Mouse (Mus musculus): Measurements from ENCODE around the gene Gpr68.
A peak's percentile ranks its signal among the peaks of the same experiment; 100 is the strongest.

The Gpr68 gene

DNA sequence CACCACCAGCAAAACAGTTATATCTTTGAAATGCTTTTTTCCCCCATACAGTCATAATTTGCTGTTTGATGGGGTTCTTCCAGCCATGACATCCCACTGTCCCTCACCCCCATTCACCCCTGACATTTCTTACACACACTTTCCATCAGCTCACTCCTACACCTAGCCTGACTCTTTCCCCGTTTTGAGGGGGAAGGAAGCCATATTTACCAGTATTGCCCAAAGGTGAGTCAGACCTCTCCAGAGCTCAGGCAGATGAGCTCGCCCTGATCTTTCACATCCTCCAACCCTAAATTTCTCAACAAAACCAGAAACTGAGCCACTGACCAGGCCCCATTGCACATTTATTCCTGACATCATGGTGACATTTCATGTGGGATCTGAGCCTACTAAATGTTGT, 36.2 kb downstream of the Gpr68 start:
- DNase-seq (ENCODE audit: low spot score in 2 of 2) = no peak

DNA sequence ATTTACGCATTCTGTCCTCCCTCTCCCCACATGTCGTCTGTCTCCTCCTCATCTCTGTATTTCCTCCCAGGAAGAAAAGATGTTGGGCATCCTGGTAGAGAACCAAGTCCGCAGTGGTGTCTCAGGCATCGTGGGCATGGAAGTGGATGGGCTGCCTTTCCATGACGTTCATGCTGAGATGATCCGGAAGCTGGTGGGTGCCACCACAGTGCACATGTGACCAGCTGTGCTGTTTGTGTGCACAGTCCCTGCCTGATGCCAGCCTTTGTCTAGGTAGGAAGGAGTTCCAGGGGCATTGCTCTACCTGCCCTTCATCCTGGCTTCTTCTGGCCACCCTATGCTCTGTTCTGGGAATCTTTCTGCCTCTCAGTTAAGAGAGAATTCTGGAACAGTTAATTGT, 36.8 kb downstream of the Gpr68 start:
- no peak for DNase-seq (ENCODE audit: low spot score in 2 of 2)

DNA sequence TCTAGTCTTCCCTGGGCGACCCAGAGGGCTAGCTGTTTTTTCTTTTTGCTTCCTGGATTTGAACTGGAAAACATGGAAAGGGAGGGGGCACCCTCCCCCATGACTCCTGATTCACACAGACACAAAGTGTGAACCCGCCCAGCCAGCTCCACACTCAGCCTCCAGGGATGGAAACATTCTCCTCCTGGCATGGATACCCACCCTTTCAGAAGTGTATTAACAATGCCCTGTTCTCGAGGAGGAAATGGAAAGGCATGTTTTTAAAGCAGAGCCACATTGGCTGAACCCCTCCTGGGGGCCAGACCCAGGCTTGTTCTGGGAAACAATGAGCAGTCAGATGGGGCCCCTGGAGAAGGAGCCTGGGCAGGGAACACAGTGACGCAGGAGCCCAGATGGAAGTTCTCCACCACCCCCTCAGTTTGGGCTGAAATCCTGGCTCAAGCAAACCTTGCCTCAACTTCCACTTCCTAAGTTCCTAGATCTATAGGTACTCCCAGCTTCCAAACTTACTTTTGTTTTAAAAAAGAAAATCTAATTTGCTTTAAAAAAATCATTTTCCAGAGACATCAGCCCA, 39.9 kb downstream of the Gpr68 start:
- DNase-seq (ENCODE audit: low spot score in 2 of 2) = no peak

DNA sequence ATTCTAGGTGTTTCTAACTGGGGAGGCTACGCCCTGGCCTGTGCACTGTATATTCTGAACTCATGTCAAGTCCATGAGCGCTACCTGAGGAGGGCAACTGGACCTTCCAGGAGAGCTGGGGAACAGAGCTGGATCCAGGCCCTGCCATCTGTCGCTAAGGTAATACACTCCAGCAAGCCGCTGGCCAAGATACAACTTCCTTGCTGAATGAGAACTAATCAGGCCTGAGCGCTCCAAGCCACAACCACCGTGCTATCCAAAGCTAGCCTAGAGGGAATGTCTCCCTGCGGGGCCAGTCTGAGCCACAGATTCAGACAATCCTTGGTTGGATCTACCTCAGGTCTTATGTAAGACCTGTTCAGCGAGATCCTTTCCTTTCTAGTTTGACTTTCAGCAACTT, 40.9 kb downstream of the Gpr68 start:
- no peak for DNase-seq (ENCODE audit: low spot score in 2 of 2)

DNA sequence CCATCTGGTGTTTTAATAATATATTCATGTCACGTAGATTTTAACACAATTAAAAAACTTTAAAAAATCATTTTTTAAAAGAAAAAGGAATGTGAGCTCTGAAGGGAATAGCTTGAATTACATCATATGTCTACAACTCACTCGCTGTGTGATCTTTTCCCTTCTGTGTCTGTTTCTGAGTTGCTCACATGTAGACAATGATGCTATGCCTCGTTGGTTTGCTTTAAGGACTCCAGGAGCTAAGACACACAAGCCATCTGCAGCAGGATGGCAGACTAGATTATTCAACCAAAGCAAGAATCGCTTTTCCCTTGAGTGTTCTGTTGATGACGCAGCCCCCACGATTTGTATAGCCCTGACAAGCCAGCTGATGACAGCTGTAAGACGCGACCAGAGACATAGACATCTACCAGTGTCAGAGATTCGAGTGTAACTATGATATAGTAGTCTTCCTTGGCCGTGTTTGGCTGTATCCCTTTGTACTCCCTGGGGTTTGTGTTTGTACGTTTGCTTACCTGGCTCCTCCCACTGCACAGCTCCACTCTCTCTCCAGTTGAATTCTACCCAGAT, 42.4 kb downstream of the Gpr68 start:
- DNase-seq (ENCODE audit: low spot score in 2 of 2) = no peak

DNA sequence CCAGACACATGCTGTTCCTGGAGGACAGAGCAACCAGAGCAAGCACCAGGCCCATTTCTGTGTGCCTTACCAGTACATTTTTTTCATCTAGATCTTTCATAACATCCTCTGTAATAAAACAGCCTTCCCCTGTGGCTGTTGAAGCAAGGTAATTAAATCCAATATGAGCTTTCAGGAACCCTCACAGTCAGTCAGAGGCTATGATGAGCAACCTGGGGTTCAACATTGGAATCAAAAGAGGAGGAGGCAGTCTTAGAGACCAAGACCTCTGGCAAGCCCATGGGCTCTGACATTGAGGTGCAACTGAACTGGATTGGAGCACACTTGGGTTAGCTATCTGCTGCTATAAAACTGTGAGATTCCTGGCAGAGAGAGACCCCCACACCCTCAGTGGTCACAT, 42.9 kb downstream of the Gpr68 start:
- no peak for DNase-seq (ENCODE audit: low spot score in 2 of 2)

DNA sequence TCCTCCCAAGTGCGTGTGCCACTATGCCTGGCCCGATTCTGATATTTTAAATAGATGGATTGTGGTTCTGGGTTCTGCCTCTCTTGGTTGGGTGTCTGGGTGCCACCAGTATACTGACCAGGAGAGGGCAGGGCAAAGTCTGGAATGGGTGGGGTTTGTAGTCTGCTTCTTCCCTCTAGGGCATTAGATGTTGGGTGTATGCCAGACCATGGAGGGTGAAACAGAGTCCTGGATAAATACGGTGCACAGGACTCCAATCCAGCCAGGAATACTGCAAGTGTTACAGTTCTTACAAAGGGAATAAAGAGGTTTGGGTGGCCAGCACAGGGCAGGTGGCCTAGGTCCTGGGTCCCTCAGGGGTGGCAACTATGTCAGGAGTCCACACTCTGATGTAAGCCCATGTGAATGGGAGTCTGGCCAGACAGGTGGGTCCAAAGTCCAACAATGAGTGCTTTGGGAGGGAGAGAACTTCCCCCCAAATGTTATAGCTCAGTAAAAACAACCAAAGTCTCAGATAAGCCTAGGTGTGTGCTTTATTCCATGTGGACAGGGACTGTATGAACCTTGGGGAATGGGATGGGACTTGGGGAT, 45.0 kb downstream of the Gpr68 start:
- DNase-seq (ENCODE audit: low spot score in 2 of 2) = no peak

DNA sequence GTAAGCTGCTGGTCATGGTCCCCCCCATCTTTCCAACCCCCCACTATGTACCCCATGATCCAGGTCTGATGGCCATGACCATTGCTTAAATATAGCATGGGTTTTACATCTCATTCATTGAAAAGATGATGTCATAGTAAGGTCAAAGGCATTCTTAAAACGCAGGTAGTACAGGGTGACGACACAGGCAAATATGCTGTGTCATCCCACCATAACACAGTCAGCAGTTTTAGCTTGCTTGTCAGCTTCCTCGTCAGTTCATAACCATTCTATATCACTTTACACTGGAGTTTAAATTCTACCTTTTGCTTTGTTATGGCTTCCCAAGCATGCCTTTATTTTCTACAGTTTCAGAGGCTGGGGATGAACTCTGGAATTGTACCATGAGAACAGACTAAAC, 45.7 kb downstream of the Gpr68 start:
- DNase-seq (ENCODE audit: low spot score in 2 of 2) = no peak

DNA sequence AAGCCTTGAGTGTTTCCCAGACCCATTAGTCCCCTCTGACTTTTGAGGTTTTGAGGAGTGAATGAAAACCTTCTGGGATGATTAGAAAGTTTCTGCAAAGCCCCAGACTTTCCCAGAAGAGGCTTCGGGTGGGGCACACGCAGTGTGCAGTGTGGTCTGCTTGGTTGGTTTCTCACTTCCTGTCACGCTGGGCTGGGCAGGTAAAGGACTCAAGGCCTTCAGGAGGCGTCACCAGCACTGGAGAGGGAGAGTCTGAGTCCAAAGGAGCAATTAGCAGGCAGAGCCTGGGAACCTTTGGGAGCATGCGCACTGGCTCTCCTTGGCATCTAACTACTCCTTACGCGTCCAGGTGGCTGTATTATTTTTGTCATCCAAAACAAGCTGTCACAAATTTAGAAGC, 50.2 kb downstream of the Gpr68 start:
- no peak for DNase-seq (ENCODE audit: low spot score in 2 of 2)

DNA sequence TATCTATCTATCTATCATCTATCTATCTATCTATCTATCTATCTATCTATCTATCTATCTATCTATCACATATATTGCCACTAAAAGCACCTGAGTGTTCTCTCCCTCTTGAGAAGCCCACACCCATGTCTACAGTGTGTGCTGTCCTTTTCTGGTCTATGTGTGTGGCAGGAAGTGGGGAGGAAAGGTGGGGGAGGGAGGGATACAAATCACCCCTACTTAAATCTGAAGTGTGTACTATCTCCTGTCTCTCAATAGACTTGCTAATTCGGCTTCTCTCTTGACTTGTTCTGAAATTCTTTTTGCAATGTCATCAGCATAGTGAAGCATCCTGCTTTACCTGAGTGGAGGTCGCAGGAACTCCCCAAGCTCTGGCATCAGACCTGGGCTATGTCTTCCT, 51.7 kb downstream of the Gpr68 start:
- no peak for DNase-seq (ENCODE audit: low spot score in 2 of 2)

DNA sequence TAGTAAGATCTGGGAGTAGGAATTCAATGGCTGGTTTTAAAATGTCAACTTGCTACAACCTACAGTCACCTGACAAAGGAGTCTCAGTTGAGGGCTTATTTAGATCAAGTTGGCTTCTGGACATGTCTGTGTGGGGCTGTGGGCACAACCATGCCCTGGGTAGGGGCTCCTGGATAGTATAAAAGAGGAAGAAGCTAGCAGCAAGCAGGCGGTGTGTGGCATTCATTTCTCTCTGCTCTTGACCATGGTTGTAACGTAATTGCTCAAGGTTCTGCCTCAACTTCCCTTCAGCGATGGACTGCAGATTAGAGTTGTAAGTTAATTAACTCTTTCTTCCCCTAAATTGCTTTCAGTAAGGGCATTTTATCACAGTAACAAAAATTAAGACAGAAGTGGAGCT, 55.6 kb downstream of the Gpr68 start:
- DNase-seq (ENCODE audit: low spot score in 2 of 2) = no peak

DNA sequence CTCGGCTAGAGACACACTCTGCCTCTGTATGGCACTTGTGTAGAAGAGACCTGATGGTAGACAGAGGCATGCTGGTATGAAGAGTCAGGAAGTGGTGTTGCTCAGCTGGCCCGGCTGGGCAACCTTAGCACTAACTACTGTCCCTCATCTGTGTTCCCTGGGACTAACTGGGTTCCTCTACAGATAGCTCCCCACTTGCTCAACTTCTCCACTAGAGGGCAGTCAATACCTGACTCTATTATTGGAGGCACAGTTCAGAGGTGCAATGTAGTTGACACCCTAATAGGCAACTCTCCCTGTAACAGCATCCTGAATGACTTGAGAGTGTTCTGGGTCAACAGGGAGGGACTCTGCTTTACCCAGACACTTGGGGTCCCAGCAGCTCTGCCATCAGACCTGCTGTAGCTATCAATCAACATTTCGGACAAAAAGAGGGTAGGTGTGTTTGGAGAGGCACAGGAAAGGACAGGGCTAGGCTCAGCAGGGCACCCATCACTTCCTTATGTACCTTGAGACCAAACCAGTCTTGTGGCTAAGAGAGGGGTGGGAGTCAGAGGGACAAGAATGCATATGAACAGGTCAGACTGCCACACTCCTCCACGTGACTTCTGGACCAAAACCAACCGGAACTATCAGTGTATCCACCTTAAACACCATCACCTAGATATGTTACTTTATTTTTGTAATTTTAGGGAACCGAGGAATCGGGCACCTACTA, 58.4 kb downstream of the Gpr68 start:
- DNase-seq (ENCODE audit: low spot score in 2 of 2) = peak in 1 of 2 experiments; percentile 40

DNA sequence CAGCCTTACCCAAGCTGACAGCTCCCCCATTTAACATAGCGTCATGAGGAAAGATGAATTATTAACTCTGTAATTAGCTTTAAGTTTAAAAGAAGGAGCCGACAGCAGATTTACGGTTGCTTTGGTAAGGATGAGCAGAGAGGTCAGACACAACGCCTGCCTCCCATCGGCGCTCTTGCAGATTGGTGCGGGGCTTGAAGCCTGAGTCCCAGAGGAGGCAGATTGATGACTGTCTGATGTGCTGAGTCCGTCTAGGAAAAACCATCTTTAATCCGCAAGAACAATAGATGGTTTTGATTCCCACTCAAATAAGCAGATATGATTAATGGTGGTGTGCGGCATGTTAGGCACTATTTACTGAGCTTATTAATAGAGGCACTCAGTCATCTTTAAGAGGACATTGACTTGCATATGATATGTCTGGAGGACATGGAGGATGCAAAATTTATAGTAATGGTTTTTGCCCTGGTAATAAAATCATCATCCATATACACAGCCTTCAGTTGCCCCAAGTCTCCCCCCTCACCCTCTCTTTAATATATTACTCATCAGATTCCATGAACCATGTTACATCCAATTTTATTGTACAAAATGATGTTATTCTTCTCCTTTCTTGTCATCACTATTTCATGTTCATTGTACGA, 60.4 kb downstream of the Gpr68 start:
- no peak for DNase-seq (ENCODE audit: low spot score in 2 of 2)

DNA sequence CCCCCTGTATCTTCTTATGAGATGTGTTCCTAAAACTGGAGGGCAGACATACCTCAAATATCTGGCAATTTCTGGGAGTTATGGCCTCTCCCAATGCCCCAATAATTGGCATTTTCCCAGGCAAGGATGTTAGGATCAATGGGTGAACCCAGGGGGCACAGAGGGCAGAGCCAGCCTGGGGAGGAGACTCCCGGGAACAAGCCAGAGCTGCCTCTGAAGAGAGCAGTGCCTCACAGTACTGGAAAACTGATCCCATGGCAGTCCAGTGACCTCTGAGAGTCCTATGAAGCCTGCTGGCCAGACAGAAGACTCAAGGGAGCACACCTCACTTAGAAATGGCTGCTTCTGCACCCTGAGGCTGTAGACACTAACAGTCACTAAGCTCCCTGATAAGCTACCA, 61.4 kb downstream of the Gpr68 start:
- no peak for DNase-seq (ENCODE audit: low spot score in 2 of 2)

DNA sequence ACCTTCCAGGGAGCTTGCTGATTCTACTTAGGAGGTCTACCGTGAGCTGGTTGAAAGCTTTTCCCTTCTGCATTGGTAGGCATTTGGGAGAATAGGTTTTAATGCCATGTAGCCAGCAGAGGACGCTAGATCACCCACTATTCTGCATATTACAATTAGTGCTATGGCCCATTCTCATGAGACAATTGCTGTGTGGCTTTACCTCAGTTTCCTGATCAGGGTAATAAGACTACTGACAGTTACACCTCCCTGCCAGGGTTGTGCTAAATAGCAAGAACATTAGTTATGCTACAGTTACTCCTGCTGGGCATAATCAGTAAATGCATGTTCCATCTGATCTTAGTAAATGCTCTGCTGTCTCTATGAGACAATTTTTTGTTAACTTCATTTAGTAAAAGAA, 62.2 kb downstream of the Gpr68 start:
- no peak for DNase-seq (ENCODE audit: low spot score in 2 of 2)

DNA sequence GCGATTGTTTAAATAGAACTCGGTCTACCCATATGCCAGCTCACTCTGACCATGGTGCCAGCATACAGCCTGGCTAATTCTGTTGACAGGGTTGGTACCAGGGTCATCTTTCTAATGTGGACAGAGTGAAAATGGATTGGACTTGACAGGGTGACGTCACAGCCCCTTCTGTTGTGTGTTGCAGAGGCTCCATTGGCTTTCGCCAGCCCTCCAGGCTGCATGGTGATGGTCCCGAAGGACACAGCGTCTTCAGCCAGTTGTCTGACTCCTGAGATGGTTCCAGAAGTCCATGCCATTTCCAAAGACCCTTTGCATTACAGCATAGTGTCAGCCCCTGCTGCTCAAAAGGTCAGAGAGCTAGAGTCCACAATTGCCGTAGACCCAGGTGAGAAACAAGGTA, 63.5 kb downstream of the Gpr68 start:
- no peak for DNase-seq (ENCODE audit: low spot score in 2 of 2)

DNA sequence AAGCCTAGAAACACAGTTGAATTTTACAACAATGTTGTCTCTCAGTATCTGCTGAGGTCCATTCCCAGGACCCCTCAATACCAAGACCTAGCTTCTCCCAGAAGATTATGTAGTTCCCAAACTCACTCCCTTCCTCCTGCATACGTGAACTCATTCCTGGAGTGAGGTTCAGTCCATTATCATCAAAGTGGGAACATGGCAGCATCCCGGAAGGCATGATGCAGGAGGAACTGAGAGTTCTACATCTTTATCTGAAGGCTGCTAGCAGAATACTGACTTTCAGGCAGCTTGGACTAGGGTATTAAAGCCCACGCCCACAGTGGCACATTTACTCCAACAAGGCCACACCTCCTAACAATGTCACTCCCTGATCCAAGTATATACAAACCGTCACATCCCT, 64.8 kb downstream of the Gpr68 start:
- no peak for DNase-seq (ENCODE audit: low spot score in 2 of 2)

DNA sequence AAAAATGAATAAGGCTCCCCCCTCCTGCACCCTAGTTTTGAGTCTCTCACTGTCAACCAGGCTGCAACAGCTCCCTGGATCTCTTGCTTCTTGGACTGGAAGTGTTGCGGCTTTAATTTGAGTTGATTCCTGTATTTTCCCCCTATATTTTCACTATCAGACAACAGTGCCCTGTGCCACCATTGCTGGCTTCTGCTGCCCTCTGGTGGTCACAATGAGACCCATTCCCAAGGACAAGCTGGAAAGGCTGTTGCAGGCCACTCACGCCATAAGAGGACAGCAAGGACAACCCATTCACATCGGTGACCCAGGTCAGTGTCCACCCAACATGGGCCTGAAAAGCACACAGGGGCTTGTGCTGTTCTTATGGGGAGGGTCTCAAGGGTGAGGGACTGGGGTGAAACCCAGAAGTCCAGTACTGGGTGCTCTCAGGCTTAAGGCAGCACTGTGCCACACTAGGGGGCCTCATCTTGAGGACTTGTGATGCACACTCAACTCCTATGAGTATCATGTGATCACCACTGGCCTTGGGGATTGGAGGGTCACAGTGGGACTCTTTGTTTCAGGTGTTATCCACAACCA, 66.7 kb downstream of the Gpr68 start:
- DNase-seq (ENCODE audit: low spot score in 2 of 2) = peak; percentile 70 to 81

DNA sequence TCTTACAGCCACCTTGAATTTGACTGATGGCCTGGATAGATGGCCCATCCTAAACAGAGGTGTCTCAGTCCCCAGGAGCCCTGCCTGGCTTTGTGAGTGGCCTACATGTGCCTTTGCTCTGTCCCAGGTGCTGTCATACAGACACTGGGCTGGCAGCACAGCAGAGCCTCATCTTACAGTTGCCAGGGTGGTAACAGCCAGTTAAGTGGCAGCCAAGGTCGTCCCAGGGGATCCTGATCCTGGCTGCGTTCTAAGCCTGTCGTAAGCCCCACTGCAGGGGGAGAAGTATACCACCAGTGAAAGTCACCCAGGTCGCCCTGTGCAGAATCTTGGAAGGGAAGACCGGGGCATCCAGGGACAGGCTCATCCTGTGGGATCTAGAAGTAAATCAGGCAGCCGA, 68.1 kb downstream of the Gpr68 start:
- no peak for DNase-seq (ENCODE audit: low spot score in 2 of 2)

DNA sequence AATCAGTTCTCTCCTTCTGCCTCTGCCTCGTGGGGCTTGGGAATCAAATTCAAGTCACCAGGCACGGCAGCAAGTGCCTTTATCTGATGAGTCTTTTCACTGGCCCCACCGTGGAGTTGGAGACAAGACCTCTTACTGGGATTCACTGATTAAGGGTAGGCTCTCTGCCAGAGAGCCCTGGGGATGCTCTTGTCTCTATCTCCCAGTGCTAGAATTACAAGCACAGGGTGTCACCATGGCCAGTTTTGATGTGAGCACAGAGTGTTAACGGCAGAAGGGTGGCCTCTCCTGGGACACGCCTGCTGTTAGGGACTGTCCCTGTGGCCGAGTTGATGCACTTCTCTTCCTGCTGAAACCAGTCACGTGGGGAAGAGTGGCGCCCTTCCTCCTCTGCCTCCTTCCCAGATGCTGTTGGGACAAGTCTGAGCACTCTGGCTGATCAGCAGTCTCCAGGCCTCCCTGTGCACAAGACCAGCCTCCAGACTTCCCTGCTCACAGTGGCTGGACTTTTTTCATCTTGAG, 68.9 kb downstream of the Gpr68 start:
- no peak for DNase-seq (ENCODE audit: low spot score in 2 of 2)

DNA sequence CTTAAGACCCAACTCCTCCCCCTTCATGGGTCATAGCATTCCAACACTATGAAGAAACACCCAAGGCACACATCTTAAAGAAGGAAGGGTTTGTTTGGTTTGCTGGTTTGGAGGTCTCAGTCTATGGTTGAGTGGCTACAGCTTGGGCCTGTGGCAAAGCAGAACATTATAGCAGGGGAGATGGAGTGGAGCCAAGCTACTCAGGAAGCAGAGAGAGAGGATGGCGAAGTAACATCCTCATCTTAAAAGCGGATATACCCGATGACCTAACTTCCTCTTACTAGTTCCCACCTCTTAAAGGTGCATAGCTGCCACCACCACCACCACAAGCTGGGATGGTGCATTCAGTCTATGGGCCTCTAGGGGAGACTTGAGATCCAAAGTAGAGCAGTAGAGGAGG, 70.8 kb downstream of the Gpr68 start:
- DNase-seq (ENCODE audit: low spot score in 2 of 2) = no peak

DNA sequence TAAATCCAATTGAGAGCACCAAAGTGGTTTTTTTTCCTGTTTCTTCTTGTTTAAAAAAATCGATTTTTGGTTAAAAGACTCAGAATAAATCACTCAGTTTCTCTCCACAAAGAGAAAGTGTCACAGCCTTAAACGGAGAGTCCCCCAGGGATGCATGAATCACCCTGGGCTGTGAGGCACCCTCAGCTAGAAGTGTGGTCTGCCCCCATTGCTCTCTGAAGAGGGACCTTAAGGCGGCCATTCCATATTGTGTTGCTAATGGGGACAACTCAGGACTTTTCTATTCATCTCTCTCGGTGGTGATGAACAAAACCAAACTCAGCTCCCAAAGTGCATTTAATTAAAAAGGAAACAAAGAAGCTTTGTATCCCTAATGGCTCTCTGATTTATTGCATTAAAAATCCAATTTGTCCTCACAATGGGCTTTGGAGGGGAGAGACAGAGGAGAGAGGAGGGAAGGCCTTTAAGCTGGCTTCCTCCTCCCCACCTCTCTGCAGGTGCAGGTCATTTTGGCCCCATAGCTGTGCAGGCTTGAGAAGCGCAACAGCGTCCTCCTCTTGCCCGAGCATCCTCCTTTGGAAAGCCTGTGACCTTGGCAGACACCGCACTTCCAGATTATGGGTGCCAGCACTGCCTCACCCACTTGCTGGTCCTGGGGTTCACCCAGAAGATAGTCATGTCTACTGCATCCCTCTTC, 76.2 kb downstream of the Gpr68 start:
- DNase-seq (ENCODE audit: low spot score in 2 of 2) = no peak

Measured in frontal cortex, postnatal 25 days (tissue).